Mouse (Mus musculus): ENCODE data around the gene Aff1. TPM values are rescaled to one million over a fixed set of nuclear protein-coding genes. Genes with fewer than 3 reads are reported as not detected.

Gene Aff1
- polyA plus RNA-seq, 1 experiment from 2014 or later: 7.6 TPM

DNA sequence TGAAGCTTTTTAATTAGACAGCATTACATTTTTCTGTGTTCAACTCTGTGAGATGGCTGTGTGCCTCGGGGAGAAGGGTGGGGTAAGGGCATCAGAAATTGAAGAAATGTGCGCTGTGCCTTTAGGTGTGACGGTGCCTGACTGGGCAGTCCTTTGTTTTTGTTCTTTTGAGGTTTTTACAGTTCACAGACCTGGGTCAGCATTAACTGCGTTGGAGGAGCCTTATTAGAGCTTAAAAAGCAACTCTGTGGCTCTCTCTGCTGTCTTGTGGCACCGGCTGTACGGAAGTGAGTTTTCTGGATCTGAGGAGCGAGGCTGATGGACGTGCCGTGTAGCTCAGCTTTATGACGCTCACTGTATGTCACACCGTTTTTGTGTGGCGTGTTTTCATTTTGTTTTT lies 137.0 kb downstream of the Aff1 start:
- no peak overlapping the region for H3K9ac ChIP-seq

DNA sequence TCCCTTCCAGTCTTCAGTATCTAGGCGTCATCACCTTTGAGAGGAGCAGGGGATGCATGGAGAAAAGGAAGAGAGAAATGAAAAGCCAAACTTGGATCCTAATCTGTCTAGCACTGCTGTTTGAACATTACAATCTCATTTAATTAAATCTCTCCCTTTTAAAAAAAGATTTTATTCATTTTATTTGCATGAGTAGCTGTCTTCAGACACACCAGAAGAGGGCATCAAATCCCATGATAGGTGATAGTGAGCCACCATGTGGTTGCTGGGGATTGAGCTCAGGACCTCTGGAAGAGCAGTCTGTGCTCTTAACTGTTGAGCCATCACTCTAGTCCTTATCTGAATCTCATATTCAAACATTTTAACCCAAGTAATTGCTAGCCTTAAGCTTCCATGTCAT lies 138.7 kb downstream of the Aff1 start:
- Histone ChIP-seq H3K4me3 (no peak overlapping the region), H3K36me3 (peaks cover 15% of the 10 kb centered on the region), H3K9ac (no peak overlapping the region), H3K27ac (no peak overlapping the region), H3K4me1 (replicated peaks) (peaks cover 38% of the 10 kb centered on the region), H3K9me3 (replicated peaks) (no peaks in the 10 kb centered on the region), H3K27me3 (no peaks in the 10 kb centered on the region), H3K4me2 (no peak overlapping the region)
- WGBS: 78% methylated on average over 1 of the region's 1 CpGs
- no peak for ATAC-seq (replicated peaks; ENCODE audit: insufficient number of reproducible peaks, insufficient read depth, low FRiP score, low read depth)

More for the DNA sequence above, 137.0 kb downstream of the Aff1 start:
- H3K36me3 ChIP-seq: peaks cover 12% of the 10 kb centered on the region
- no peaks in the 10 kb centered on the region for H3K9me3 ChIP-seq (replicated peaks)
- peaks cover 30% of the 10 kb centered on the region for H3K4me1 ChIP-seq (replicated peaks)
- H3K27me3 ChIP-seq: no peaks in the 10 kb centered on the region
- H3K4me2 ChIP-seq: no peak overlapping the region
- WGBS: 64% methylated on average over 12 of the region's 12 CpGs
- peak overlapping the region; percentile 85 for H3K27ac ChIP-seq
- H3K4me3 ChIP-seq: no peak overlapping the region
- ATAC-seq (replicated peaks; ENCODE audit: insufficient number of reproducible peaks, insufficient read depth, low FRiP score, low read depth): no peak

DNA sequence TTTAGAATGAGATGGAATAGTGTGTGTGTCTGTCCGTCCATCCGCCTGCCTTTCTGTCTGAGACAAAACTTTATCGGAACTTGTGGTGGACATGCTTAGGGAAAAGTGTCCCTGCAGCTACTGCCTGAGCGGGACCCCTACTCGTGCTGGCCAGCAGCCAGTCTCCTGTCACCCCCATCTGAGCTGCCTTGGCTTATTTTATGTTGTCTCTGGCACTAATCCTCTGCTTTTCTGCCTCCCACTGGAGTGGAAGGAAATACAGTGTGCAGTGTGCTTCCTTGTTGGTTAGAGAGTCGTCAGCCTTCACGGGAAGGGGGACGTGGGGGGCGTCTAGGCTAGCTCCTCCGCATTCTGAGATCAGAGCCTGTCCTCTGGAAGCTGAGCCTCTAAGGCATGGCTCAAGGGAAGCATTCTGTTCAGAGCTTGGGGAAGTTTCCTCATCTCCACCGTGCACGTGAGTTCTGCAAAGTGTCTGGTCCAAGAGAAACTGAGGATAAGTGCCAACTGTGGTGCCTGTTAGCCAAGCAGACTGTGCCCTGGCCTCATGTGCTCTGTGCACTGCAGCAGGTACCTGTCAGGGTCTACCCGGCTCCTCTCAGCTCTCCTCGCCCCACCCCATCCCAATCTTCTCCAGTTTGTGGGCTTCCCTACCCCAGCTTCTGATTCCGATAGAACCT lies 143.4 kb downstream of the Aff1 start:
- Histone ChIP-seq H3K9ac (no peak overlapping the region), H3K4me1 (replicated peaks) (peaks cover 40% of the 10 kb centered on the region), H3K27ac (no peak overlapping the region), H3K27me3 (no peaks in the 10 kb centered on the region), H3K4me3 (no peak overlapping the region), H3K4me2 (no peak overlapping the region), H3K9me3 (replicated peaks) (no peaks in the 10 kb centered on the region), H3K36me3 (peaks cover 10% of the 10 kb centered on the region; the same call in 1 of the 2 replicates)
- ATAC-seq (replicated peaks; ENCODE audit: insufficient number of reproducible peaks, insufficient read depth, low FRiP score, low read depth): no peak
- WGBS: 58% methylated on average over 15 of the region's 15 CpGs

DNA sequence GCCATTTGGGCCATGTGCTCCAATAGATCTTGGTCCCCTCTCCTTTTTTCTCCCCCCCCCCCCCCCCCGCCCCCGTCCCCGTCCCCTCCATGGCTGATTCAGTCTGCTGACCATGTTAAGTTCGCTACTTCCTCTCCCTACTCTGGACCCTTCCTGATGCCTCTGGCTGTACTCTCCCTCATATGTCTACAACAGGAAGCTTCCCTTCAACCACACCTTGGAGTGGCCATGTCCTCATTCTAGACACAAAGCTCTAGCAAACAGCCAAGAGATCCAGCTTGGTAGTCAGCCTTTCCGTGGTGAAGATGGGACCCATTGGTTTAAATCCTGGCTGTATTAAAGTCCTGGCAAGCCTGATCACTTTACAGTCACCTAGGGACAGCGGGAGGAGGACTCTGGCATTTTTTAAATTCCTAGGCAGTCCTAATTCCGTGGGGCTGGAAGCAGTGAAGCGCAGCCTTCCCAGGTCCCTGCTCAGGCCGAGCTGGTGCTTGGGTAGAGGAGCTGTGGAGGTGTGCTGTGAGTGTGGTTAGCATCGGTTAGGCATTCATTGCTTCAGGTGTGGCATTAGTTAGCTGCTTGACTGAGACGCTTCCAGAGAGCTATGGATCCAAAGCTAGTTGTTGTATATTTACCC lies 144.1 kb downstream of the Aff1 start:
- no peaks in the 10 kb centered on the region for H3K27me3 ChIP-seq
- WGBS: 53% methylated on average over 10 of the region's 11 CpGs
- no peak for ATAC-seq (replicated peaks; ENCODE audit: insufficient number of reproducible peaks, insufficient read depth, low FRiP score, low read depth)
- no peaks in the 10 kb centered on the region for H3K9me3 ChIP-seq (replicated peaks)
- H3K27ac ChIP-seq: no peak overlapping the region
- no peak overlapping the region for H3K9ac ChIP-seq
- peaks cover 40% of the 10 kb centered on the region for H3K4me1 ChIP-seq (replicated peaks)
- no peak overlapping the region for H3K4me3 ChIP-seq
- peaks cover 10% of the 10 kb centered on the region; the same call in 1 of the 2 replicates for H3K36me3 ChIP-seq
- no peak overlapping the region for H3K4me2 ChIP-seq

DNA sequence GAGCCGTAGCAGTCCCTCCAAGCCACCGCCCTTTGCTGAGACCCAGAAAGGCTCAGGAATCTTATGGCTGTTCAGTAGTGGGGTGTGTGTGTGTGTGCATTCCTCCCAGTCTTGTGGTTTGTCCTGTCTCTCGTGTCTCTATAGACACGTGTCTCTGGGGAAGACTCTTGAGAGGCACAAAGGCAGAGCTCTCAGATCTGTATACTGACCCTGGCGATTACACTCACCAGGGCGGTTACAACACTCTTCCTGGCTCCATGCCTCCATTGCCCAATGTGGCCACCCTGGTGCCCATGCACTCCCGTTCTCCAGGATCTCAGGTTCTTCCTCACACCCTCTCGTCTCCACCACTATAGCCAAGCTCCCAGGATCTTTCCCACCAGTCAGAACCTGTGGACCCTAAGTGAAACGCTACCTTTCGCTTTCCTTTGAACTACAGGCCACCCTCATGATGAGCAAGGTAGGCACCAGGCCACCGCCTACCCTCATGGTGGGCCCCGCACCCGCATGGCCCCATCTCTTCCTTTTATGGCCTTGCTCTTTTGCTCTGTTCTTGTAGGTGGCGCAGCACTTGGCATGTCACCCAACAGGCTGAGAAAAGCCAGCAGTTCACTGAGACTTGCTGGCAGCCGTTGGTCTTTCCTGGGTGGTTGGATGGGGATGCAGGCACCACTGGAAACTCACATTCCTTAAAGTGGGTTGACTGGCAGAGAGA lies 146.5 kb downstream of the Aff1 start:
- Histone ChIP-seq H3K4me2 (no peak overlapping the region), H3K4me1 (replicated peaks) (peaks cover 39% of the 10 kb centered on the region), H3K36me3 (peaks cover 29% of the 10 kb centered on the region), H3K27me3 (no peaks in the 10 kb centered on the region), H3K4me3 (no peak overlapping the region), H3K9me3 (replicated peaks) (no peaks in the 10 kb centered on the region), H3K9ac (no peak overlapping the region), H3K27ac (peak overlapping the region; percentile 59)
- 76% methylated on average over 15 of the region's 15 CpGs for WGBS
- peak; percentile 51 for ATAC-seq (replicated peaks; ENCODE audit: insufficient number of reproducible peaks, insufficient read depth, low FRiP score, low read depth)

DNA sequence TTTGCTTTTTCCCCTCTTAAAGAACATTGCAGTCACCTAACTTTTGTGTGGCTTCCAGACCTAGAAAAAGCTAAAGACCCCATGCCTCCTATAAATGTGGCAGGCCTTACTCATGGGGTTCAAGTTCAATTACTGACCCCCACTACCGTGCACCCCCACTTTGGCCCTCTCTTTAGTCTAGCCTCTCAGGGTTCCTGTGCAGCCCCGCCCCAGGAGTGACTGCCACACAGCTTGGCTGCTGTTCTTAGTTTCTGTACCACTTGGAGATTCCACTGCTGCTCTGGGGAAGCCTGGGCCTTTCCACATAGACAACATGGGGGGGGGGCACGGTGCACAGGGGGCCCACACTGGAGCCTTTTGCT lies 147.1 kb downstream of the Aff1 start:
- 61% methylated on average over 3 of the region's 3 CpGs for WGBS
- H3K27ac ChIP-seq: peak overlapping the region; percentile 59
- peaks cover 34% of the 10 kb centered on the region for H3K4me1 ChIP-seq (replicated peaks)
- H3K9me3 ChIP-seq (replicated peaks): no peaks in the 10 kb centered on the region
- H3K9ac ChIP-seq: no peak overlapping the region
- H3K36me3 ChIP-seq: peaks cover 24% of the 10 kb centered on the region
- H3K4me3 ChIP-seq: no peak overlapping the region
- no peaks in the 10 kb centered on the region for H3K27me3 ChIP-seq
- ATAC-seq (replicated peaks; ENCODE audit: insufficient number of reproducible peaks, insufficient read depth, low FRiP score, low read depth): no peak
- H3K4me2 ChIP-seq: no peak overlapping the region

DNA sequence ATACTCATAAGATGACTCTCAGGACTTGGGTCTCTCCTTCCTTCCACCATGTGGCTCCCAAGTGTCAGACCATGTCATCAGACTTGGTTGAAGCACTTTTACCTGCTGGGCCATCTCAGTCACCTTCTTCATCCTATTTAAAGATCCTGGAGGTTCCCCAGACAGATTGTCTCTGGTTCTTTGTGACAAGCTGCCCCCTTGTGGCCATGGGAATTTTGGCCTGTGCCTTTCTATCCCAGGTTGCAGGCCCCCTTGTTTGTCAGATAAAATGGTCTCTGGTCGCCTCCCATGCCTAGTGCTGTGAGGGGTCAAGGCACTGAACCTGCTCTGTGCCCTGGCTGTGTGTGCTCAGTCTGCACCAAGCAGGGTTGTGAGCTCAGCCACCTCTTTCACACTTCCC lies 151.8 kb downstream of the Aff1 start:
- Histone ChIP-seq H3K27ac (no peak overlapping the region), H3K9me3 (replicated peaks) (no peaks in the 10 kb centered on the region), H3K36me3 (peaks cover 47% of the 10 kb centered on the region), H3K9ac (no peak overlapping the region), H3K4me1 (replicated peaks) (peaks cover 14% of the 10 kb centered on the region), H3K4me2 (no peak overlapping the region), H3K4me3 (no peak overlapping the region), H3K27me3 (no peaks in the 10 kb centered on the region)
- 42% methylated on average over 1 of the region's 1 CpGs for WGBS
- ATAC-seq (replicated peaks; ENCODE audit: insufficient number of reproducible peaks, insufficient read depth, low FRiP score, low read depth): no peak

DNA sequence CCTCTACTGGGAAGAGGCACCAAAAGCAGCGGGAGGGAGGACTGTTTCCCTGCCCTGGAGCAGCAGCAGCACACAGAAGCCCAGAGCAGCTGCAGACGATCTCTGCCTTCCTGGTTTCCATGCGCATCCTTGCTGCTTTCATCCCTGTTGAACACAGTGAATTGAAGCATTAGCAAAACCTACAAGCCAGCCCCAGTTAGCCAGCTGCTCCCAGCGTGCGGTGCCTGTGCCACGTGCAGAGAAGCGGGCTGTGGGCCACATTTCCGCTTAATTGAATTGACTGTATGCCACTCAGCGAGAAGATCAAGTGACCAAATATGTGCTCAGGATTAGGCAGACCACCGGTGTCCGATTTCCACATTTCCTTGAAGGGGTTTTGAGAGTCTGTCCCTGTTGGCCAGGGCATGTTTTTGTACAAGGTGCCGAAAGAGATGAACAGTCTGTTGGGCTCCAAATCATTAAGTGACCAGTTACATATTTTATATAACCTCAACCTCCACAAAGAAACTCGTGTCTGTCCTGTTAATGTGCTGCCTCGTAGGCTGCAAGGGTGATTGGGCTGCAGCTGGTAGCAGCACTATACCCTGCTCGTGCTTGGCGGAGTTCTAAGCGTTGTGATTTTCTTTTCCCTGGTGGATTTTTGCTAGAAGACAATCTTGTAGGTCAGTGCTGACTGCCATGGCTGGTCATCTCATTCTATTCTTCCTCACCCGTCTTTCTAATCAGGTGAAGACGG lies 153.4 kb downstream of the Aff1 start:
- no peak for ATAC-seq (replicated peaks; ENCODE audit: insufficient number of reproducible peaks, insufficient read depth, low FRiP score, low read depth)
- no peaks in the 10 kb centered on the region for H3K9me3 ChIP-seq (replicated peaks)
- no peaks in the 10 kb centered on the region for H3K27me3 ChIP-seq
- no peak overlapping the region for H3K4me2 ChIP-seq
- no peaks in the 10 kb centered on the region for H3K4me1 ChIP-seq (replicated peaks)
- H3K9ac ChIP-seq: no peak overlapping the region
- 81% methylated on average over 19 of the region's 19 CpGs for WGBS
- H3K36me3 ChIP-seq: peaks cover 61% of the 10 kb centered on the region
- no peak overlapping the region for H3K4me3 ChIP-seq
- no peak overlapping the region for H3K27ac ChIP-seq

DNA sequence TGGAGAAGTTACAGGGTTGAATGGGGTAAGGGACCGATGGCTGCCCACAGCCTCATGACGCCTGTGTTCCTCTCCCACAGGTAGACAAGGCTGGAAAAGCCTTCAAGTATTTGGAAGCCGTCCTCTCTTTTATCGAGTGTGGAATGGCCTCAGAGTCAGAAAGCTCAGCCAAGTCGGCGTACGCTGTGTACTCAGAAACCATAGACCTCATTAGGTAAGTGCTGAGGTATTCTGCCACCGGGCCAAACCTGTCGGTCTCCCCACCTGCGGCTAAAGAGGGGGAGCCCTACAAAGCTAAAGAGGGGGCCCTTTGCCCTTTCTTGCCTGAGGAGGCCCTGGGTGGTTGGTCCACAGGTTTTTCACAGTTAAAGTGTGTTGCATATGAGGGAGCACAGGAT lies 154.0 kb downstream of the Aff1 start:
- no peak overlapping the region for H3K4me2 ChIP-seq
- no peak overlapping the region for H3K27ac ChIP-seq
- no peak overlapping the region for H3K4me3 ChIP-seq
- 78% methylated on average over 10 of the region's 10 CpGs for WGBS
- no peak overlapping the region for H3K9ac ChIP-seq
- no peaks in the 10 kb centered on the region for H3K27me3 ChIP-seq
- H3K9me3 ChIP-seq (replicated peaks): no peaks in the 10 kb centered on the region
- peaks cover 67% of the 10 kb centered on the region for H3K36me3 ChIP-seq
- H3K4me1 ChIP-seq (replicated peaks): no peaks in the 10 kb centered on the region
- no peak for ATAC-seq (replicated peaks; ENCODE audit: insufficient number of reproducible peaks, insufficient read depth, low FRiP score, low read depth)

DNA sequence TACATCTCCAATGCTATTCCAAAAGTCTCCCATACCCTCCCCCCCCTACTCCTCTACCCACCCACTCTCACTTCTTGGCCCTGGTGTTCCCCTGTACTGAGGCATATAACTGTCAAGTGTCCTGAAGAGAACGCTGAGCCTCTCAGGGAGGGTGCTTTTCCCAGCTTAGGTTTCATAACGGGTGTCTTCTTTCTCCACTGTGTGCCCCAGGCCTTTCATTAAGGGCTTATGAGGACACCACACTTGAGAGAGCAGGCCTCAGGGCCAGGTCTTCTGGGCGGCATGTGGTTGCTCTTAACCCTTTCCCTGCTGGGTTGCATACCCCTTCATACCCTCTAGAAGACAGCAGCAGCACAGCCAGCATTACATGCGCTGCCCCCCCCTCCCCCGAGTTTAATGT lies 154.4 kb downstream of the Aff1 start:
- no peaks in the 10 kb centered on the region for H3K4me1 ChIP-seq (replicated peaks)
- H3K9ac ChIP-seq: no peak overlapping the region
- no peak overlapping the region for H3K4me3 ChIP-seq
- H3K27ac ChIP-seq: no peak overlapping the region
- no peak for ATAC-seq (replicated peaks; ENCODE audit: insufficient number of reproducible peaks, insufficient read depth, low FRiP score, low read depth)
- no peaks in the 10 kb centered on the region for H3K9me3 ChIP-seq (replicated peaks)
- H3K27me3 ChIP-seq: no peaks in the 10 kb centered on the region
- peaks cover 68% of the 10 kb centered on the region for H3K36me3 ChIP-seq
- WGBS: 61% methylated on average over 5 of the region's 5 CpGs
- H3K4me2 ChIP-seq: no peak overlapping the region

DNA sequence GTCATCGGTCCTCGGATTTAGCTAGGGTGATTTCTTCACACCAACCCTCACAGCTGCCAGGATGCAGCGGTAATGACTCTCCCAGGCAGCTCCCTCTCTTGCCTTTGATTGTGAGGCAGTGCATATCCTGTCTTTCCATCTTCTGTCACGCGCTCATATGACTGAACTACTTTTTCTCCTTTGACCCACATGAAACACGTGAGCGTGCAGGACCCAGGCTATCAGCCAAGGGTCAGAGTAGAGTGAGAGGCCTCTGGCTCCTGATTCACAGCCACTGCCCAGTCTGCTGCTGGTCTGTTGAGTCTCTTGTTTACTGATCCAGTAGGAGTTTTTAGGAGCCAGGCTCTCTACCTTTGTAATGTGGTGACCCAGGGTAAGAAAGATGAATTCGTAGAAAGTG lies 156.4 kb downstream of the Aff1 start:
- H3K9ac ChIP-seq: no peak overlapping the region
- no peak for ATAC-seq (replicated peaks; ENCODE audit: insufficient number of reproducible peaks, insufficient read depth, low FRiP score, low read depth)
- 82% methylated on average over 8 of the region's 8 CpGs for WGBS
- no peaks in the 10 kb centered on the region for H3K4me1 ChIP-seq (replicated peaks)
- H3K4me2 ChIP-seq: no peak overlapping the region
- no peak overlapping the region for H3K27ac ChIP-seq
- H3K36me3 ChIP-seq: peaks cover 55% of the 10 kb centered on the region
- no peaks in the 10 kb centered on the region for H3K27me3 ChIP-seq
- no peaks in the 10 kb centered on the region for H3K9me3 ChIP-seq (replicated peaks)
- no peak overlapping the region for H3K4me3 ChIP-seq
